Mouse (Mus musculus): Measurements from ENCODE around the gene Cc2d2a.

DNA sequence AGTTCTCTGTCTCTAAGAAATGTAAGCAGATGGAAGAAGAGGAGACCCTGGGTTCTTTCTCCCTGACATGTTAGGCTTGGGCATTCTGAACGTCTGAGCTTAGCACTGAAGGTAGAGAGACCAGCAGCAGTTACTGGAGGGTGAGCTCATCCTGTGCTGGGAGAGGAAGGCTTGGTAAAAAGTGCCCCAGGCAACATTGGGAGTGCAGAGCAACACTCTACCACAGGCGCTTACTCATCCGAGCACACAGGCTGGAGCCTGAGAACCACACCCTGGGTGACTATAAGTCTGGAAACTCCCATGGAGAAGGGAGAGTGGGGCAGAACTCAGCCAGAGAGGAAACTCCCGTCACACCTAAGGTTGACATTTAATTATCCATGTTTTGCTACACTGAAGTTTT lies 30.3 kb downstream of the Cc2d2a start:
- TF ChIP-seq POLR2A (IDR thresholded peaks at IDR 0.05; ENCODE audit: control insufficient read depth in 1 of 2, insufficient read depth in 1 of 2, low read depth in 1 of 2, low read length in 2 of 2, poor library complexity in 1 of 2) (no peak), USF1 (IDR thresholded peaks at IDR 0.05; ENCODE audit: low read depth, low read length) (no peak), RCOR1 (IDR thresholded peaks at IDR 0.05; ENCODE audit: low read depth, low read length) (no peak), BHLHE40 (IDR thresholded peaks at IDR 0.05; ENCODE audit: borderline replicate concordance, low read depth, low read length) (no peak)
